Mouse (Mus musculus) limb, embryonic 11.5 days (tissue): ENCODE data around the gene Skida1. TPM values are rescaled to one million over a fixed set of nuclear protein-coding genes. Genes with fewer than 3 reads are reported as not detected.

Experiments
- ATAC-seq: fragments of 200-750 bp; cut with Nextera tagmentation; 2 replicates; pipeline ENCODE4 v1.8.0; 2017; ENCODE audit warnings: low read depth; ENCODE audit not compliant: insufficient number of reproducible peaks, low FRiP score, low TSS enrichment
- DNase-seq: peaks from one replicate; pipeline ENCODE4 v3.0.0-alpha.2; 2015; ENCODE audit warnings: low spot score
- H3K27ac ChIP-seq: fragments of 300-500 bp; sonication (generic); replicated peaks from 2 replicates; pipeline ENCODE4 v1.5.1; 2014; ENCODE audit warnings: low read depth, mild to moderate bottlenecking, low read length
- H3K27me3 ChIP-seq: fragments of 300-500 bp; sonication (generic); 2 replicates; pipeline ENCODE4 v1.6.1; 2014; ENCODE audit warnings: mild to moderate bottlenecking, low read length, mixed read lengths; ENCODE audit not compliant: control insufficient read depth, insufficient read depth
- H3K36me3 ChIP-seq: fragments of 300-500 bp; sonication (generic); 2 replicates; pipeline ENCODE4 v1.6.1; 2014; ENCODE audit warnings: mild to moderate bottlenecking, low read length, moderate library complexity, mixed read lengths; ENCODE audit not compliant: control insufficient read depth, insufficient read depth
- H3K4me1 ChIP-seq: fragments of 300-500 bp; sonication (generic); 2 replicates; pipeline ENCODE4 v1.6.1; 2014; ENCODE audit warnings: low read length, mixed read lengths; ENCODE audit not compliant: control insufficient read depth, insufficient read depth
- H3K4me2 ChIP-seq: fragments of 300-500 bp; sonication (generic); 2 replicates; pipeline ENCODE4 v1.6.1; 2014; ENCODE audit warnings: low read depth, mild to moderate bottlenecking, moderate library complexity; ENCODE audit not compliant: severe bottlenecking
- H3K4me3 ChIP-seq: fragments of 300-500 bp; sonication (generic); 2 replicates; pipeline ENCODE4 v1.5.1; 2014; ENCODE audit warnings: low read depth, low read length
- H3K9ac ChIP-seq: fragments of 300-500 bp; sonication (generic); 2 replicates; pipeline ENCODE4 v1.6.1; 2014; ENCODE audit warnings: mild to moderate bottlenecking, low read length
- H3K9me3 ChIP-seq: fragments of 300-500 bp; sonication (generic); 2 replicates; pipeline ENCODE4 v1.6.1; 2016; ENCODE audit warnings: low read length; ENCODE audit not compliant: control insufficient read depth
- WGBS: fragments of 180-500 bp; shearing (Covaris S2); extraction: QIAGEN DNeasy Blood & Tissue Kit; methylation state at CpG from one replicate; pipeline ENCODE4 v1.1.7; 2014; 5-methylcytosine and 5-hydroxymethylcytosine counted together
- polyA plus RNA-seq: library from polyadenylated mRNA; unstranded; fragments of >200 nt; fragmentation: Nextera tagmentation; extraction: Ambion mirVana; gene quantifications from 2 replicates; pipeline ENCODE4 v1.2.1, GENCODE M21; 2014

Skida1 gene
- polyA plus RNA-seq, 1 experiment from 2014 or later: 11.7 TPM

GRCm38 (mm10) chr2:18046758-18047645, 1.8 kb downstream of the Skida1 start:
- ATAC-seq (no peak), DNase-seq (peak; percentile 77)
- Histone ChIP-seq H3K36me3 (no peaks in the 10 kb centered on the region), H3K4me1 (peaks cover 20% of the 10 kb centered on the region), H3K27ac (peak overlapping the region; percentile 99), H3K4me3 (peak overlapping the region; percentile 91), H3K9ac (peak overlapping the region; percentile 100), H3K27me3 (no peaks in the 10 kb centered on the region), H3K9me3 (no peaks in the 10 kb centered on the region), H3K4me2 (peak overlapping the region; percentile 91)
- WGBS: under 1% methylated on average over 42 of the region's 64 CpGs

- Histone ChIP-seq H3K9me3 (no peaks in the 10 kb centered on the region), H3K36me3 (no peaks in the 10 kb centered on the region), H3K4me2 (peak overlapping the region; percentile 91), H3K27ac (peak overlapping the region; percentile 99), H3K9ac (peak overlapping the region; percentile 100), H3K4me3 (peak overlapping the region; percentile 91), H3K4me1 (peaks cover 22% of the 10 kb centered on the region), H3K27me3 (no peaks in the 10 kb centered on the region)
- ATAC-seq: no peak
- 0% methylated on average over 4 of the region's 4 CpGs for WGBS
- DNase-seq: no peak
Observed at GRCm38 (mm10) chr2:18046186-18046585, 2.7 kb downstream of the Skida1 start.

- peak overlapping the region; percentile 91 for H3K4me2 ChIP-seq
- H3K9ac ChIP-seq: peak overlapping the region; percentile 100
- H3K27me3 ChIP-seq: no peaks in the 10 kb centered on the region
- no peaks in the 10 kb centered on the region for H3K36me3 ChIP-seq
- WGBS: 4% methylated on average over 6 of the region's 6 CpGs
- H3K9me3 ChIP-seq: no peaks in the 10 kb centered on the region
- H3K27ac ChIP-seq: peak overlapping the region; percentile 99
- peaks cover 26% of the 10 kb centered on the region for H3K4me1 ChIP-seq
- DNase-seq (peak; percentile 49), ATAC-seq (no peak)
- H3K4me3 ChIP-seq: peak overlapping the region; percentile 91
Observed at GRCm38 (mm10) chr2:18045781-18046181, 3.1 kb downstream of the Skida1 start.

- Histone ChIP-seq H3K27ac (peak overlapping the region; percentile 99), H3K4me1 (peaks cover 32% of the 10 kb centered on the region), H3K27me3 (no peaks in the 10 kb centered on the region), H3K4me2 (peak overlapping the region; percentile 91), H3K4me3 (peak overlapping the region; percentile 91), H3K9ac (peak overlapping the region; percentile 100), H3K36me3 (no peaks in the 10 kb centered on the region), H3K9me3 (no peaks in the 10 kb centered on the region)
- 5% methylated on average over 7 of the region's 7 CpGs for WGBS
- ATAC-seq (no peak), DNase-seq (no peak)
Observed at GRCm38 (mm10) chr2:18045143-18045780, 3.6 kb downstream of the Skida1 start.

- 7% methylated on average over 14 of the region's 14 CpGs for WGBS
- Histone ChIP-seq H3K27ac (peak overlapping the region; percentile 87), H3K27me3 (no peaks in the 10 kb centered on the region), H3K36me3 (no peaks in the 10 kb centered on the region), H3K9ac (peak overlapping the region; percentile 81), H3K9me3 (no peaks in the 10 kb centered on the region), H3K4me2 (peak overlapping the region; percentile 58), H3K4me3 (peak overlapping the region; percentile 22), H3K4me1 (peaks cover 45% of the 10 kb centered on the region)
- peak; percentile 79 for DNase-seq
- ATAC-seq: 0 out of 2 replicates have a peak, but pooled peaks have one; percentile 31
Observed at GRCm38 (mm10) chr2:18041199-18041885, 7.5 kb downstream of the Skida1 start.

- no peaks in the 10 kb centered on the region for H3K9me3 ChIP-seq
- peak overlapping the region; percentile 58 for H3K4me2 ChIP-seq
- DNase-seq: peak; percentile 71
- 11% methylated on average over 27 of the region's 27 CpGs for WGBS
- no peaks in the 10 kb centered on the region for H3K36me3 ChIP-seq
- H3K27me3 ChIP-seq: no peaks in the 10 kb centered on the region
- peak overlapping the region; percentile 23 for H3K4me3 ChIP-seq
- peaks cover 45% of the 10 kb centered on the region for H3K4me1 ChIP-seq
- H3K9ac ChIP-seq: peak overlapping the region; percentile 81
- 0 out of 2 replicates have a peak, but pooled peaks have one; percentile 27 for ATAC-seq
- peak overlapping the region; percentile 87 for H3K27ac ChIP-seq
Observed at GRCm38 (mm10) chr2:18040347-18041160, 8.3 kb downstream of the Skida1 start.

GRCm38 (mm10) chr2:18039566-18040290, 9.1 kb downstream of the Skida1 start:
- no peaks in the 10 kb centered on the region for H3K36me3 ChIP-seq
- no peaks in the 10 kb centered on the region for H3K9me3 ChIP-seq
- H3K4me3 ChIP-seq: peak overlapping the region; percentile 23
- peaks cover 45% of the 10 kb centered on the region for H3K4me1 ChIP-seq
- DNase-seq (peak; percentile 79), ATAC-seq (peak; percentile 71; the same call in 1 of the 2 replicates)
- H3K4me2 ChIP-seq: peak overlapping the region; percentile 58
- H3K27ac ChIP-seq: peak overlapping the region; percentile 87
- no peaks in the 10 kb centered on the region for H3K27me3 ChIP-seq
- WGBS: 4% methylated on average over 46 of the region's 46 CpGs
- H3K9ac ChIP-seq: peak overlapping the region; percentile 81
